Mouse (Mus musculus) CD4-positive helper T cell, adult 2 months (primary cell): ENCODE data around the gene Ttc34.

Experiments used
- DNase-seq: peaks from one replicate; pipeline ENCODE4 v3.0.0-alpha.2; 2012; ENCODE audit warnings: low read depth, missing footprints, low spot score

The Ttc34 gene

GRCm38 (mm10) chr4:154837170-154837569, at the start of gene Ttc34:
Ttc34 (plus strand) TSS chr4:154837459.
- peak; percentile 35 for DNase-seq

GRCm38 (mm10) chr4:154787960-154788702, 49.1 kb upstream of the Ttc34 start:
- no peak for DNase-seq

- no peak for DNase-seq
These were observed 45.4 kb upstream of the Ttc34 start for GRCm38 (mm10) chr4:154791894-154792293.

- no peak for DNase-seq
These were observed 43.8 kb upstream of the Ttc34 start for GRCm38 (mm10) chr4:154793499-154793898.

GRCm38 (mm10) chr4:154797834-154798233, 39.4 kb upstream of the Ttc34 start:
- DNase-seq: peak; percentile 42

GRCm38 (mm10) chr4:154800543-154800942, 36.7 kb upstream of the Ttc34 start:
- no peak for DNase-seq

- no peak for DNase-seq
These were observed 35.0 kb upstream of the Ttc34 start for GRCm38 (mm10) chr4:154802210-154802609.

GRCm38 (mm10) chr4:154825662-154826061, 11.6 kb upstream of the Ttc34 start:
- DNase-seq: peak; percentile 41

GRCm38 (mm10) chr4:154826224-154826623, 11.0 kb upstream of the Ttc34 start:
- no peak for DNase-seq

- no peak for DNase-seq
These were observed 10.1 kb upstream of the Ttc34 start for GRCm38 (mm10) chr4:154827181-154827580.

- no peak for DNase-seq
These were observed 9.2 kb upstream of the Ttc34 start for GRCm38 (mm10) chr4:154827861-154828610.

- no peak for DNase-seq
These were observed 5.2 kb upstream of the Ttc34 start for GRCm38 (mm10) chr4:154831915-154832573.

- no peak for DNase-seq
These were observed 910 bp upstream of the Ttc34 start for GRCm38 (mm10) chr4:154836183-154836915.

- no peak for DNase-seq
These were observed 1.5 kb downstream of the Ttc34 start for GRCm38 (mm10) chr4:154838741-154839140.

GRCm38 (mm10) chr4:154839406-154839805, 2.1 kb downstream of the Ttc34 start:
- DNase-seq: no peak

GRCm38 (mm10) chr4:154852696-154853095, 15.4 kb downstream of the Ttc34 start:
- no peak for DNase-seq

- no peak for DNase-seq
These were observed 16.6 kb downstream of the Ttc34 start for GRCm38 (mm10) chr4:154853881-154854280.

- peak; percentile 27 for DNase-seq
These were observed 17.6 kb downstream of the Ttc34 start for GRCm38 (mm10) chr4:154854676-154855345.

- peak; percentile 61 for DNase-seq
These were observed 18.6 kb downstream of the Ttc34 start for GRCm38 (mm10) chr4:154855721-154856479.

GRCm38 (mm10) chr4:154856480-154856837, 19.2 kb downstream of the Ttc34 start:
- no peak for DNase-seq
